Mouse (Mus musculus): ENCODE measurements around the gene Glra1. TPM values are rescaled to one million over a fixed set of nuclear protein-coding genes. Genes with fewer than 3 reads are reported as not detected.
A peak's percentile ranks its signal among the peaks of the same experiment; 100 is the strongest.

Gene Glra1
- polyA plus RNA-seq, 1 experiment from 2014 or later = not detected

DNA sequence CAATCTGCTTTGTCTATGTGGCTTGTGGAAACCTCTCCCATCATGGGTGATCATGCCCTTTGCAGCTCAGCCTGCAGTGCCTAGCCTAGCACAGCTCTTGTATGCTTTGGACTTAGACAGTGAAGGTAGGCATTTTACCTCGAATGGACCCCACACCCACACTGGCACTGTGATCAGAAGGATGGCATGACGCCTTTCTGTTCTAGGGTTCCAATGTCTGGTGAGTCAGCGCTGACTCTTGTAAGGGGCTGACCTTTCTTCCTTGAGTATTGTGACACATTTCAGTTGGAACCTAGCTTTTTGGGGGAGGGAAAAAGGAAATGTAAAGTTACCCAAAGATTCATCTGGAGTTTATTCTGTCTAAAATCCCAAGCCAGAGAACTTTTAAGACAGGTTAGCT is 102.5 kb downstream of the Glra1 start:
- H3K27me3 ChIP-seq = no peaks in the 10 kb centered on the region
- ATAC-seq (replicated peaks; ENCODE audit: low FRiP score) = no peak
- H3K27ac ChIP-seq = no peak overlapping the region
- no peak overlapping the region for H3K4me2 ChIP-seq
- H3K4me1 ChIP-seq = no peaks in the 10 kb centered on the region
- 80% methylated on average over 3 of the region's 3 CpGs for WGBS
- H3K9ac ChIP-seq = no peak overlapping the region
- peaks cover 28% of the 10 kb centered on the region for H3K36me3 ChIP-seq
- H3K9me3 ChIP-seq (replicated peaks) = no peaks in the 10 kb centered on the region
- H3K4me3 ChIP-seq (replicated peaks) = no peak overlapping the region

DNA sequence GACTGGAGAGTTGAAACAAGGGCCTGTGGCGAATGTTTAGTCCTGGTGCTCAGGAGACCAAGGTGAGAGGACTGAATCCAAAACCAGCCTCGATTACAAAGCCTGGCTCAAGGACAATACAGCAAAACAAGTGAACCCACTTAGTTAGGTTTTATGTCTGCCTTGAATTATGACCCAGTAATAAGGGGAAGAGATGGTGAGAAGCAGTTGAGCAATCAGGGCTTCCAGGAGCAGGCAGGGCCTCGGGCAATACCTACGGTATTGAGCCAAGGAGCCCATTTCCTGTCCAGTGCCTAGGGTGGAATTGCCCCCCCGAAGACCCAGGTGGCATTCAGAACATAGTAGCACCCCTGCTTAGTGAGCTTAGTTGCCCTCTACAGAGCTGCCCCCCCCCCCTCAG is 105.1 kb downstream of the Glra1 start:
- no peak for ATAC-seq (replicated peaks; ENCODE audit: low FRiP score)
- WGBS = 62% methylated on average over 5 of the region's 5 CpGs

DNA sequence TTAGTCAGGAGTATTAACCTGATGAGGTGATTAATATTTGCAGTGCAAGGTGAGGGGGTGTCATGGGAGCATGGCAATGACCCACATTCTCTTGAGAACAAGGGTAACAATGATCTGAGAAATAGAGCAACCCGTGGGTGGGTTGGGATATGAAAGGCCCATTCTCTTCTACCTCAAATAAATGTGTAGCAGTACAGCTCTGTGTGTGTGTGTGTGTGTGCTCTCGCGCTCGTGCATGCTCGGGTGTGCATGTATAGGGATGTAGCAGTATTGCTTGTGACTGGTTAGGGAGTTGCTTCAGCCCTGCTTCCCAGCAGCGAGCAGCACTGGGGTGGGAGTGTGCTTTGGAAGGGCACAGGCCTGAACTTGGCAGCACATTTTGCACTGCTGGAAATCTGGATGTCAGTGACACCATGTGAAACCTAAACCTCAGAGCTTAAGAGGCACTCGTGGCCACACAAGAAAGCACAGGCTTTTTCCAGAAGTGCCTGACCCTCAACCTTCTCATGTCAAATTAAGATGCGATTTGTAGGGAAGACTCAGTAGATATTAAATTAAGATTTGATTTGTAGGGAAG is 106.0 kb downstream of the Glra1 start:
- no peak overlapping the region for H3K4me3 ChIP-seq (replicated peaks)
- no peaks in the 10 kb centered on the region for H3K4me1 ChIP-seq
- WGBS = 81% methylated on average over 8 of the region's 8 CpGs
- H3K9me3 ChIP-seq (replicated peaks) = no peaks in the 10 kb centered on the region
- no peak overlapping the region for H3K9ac ChIP-seq
- peaks cover 62% of the 10 kb centered on the region for H3K36me3 ChIP-seq
- H3K4me2 ChIP-seq = no peak overlapping the region
- peak; percentile 30; the same call in 1 of the 2 replicates for ATAC-seq (replicated peaks; ENCODE audit: low FRiP score)
- H3K27ac ChIP-seq = no peak overlapping the region
- no peaks in the 10 kb centered on the region for H3K27me3 ChIP-seq

More for the DNA sequence above, 105.1 kb downstream of the Glra1 start:
- Histone ChIP-seq H3K36me3 (peaks cover 54% of the 10 kb centered on the region), H3K9me3 (replicated peaks) (no peaks in the 10 kb centered on the region), H3K27ac (no peak overlapping the region), H3K4me2 (no peak overlapping the region), H3K27me3 (no peaks in the 10 kb centered on the region), H3K4me1 (no peaks in the 10 kb centered on the region), H3K4me3 (replicated peaks) (no peak overlapping the region), H3K9ac (no peak overlapping the region)

DNA sequence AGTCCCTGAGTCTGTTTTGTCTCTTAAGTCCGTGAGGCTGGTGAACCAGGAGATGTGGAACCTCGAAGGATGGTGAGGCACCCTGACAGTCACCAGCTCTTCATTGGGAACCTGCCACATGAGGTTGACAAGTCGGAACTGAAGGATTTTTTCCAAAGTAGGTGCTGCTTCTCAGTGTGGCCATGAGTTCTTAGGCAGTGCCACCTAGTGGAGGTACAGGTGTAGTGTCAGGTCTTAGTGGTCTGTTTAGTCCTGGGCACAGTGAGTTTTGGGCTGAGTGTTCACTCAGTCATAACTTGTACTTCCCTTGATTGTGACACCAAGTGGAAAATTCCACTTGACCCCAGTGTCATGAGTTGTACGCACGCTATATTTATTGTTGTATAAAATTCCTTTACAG is 110.1 kb downstream of the Glra1 start:
- H3K27me3 ChIP-seq = no peaks in the 10 kb centered on the region
- ATAC-seq (replicated peaks; ENCODE audit: low FRiP score) = peak; percentile 65
- no peaks in the 10 kb centered on the region for H3K9me3 ChIP-seq (replicated peaks)
- H3K4me1 ChIP-seq = no peaks in the 10 kb centered on the region
- H3K4me3 ChIP-seq (replicated peaks) = no peak overlapping the region
- WGBS = 64% methylated on average over 5 of the region's 5 CpGs
- no peak overlapping the region for H3K9ac ChIP-seq
- H3K27ac ChIP-seq = no peak overlapping the region
- peaks cover 100% of the 10 kb centered on the region for H3K36me3 ChIP-seq
- no peak overlapping the region for H3K4me2 ChIP-seq

DNA sequence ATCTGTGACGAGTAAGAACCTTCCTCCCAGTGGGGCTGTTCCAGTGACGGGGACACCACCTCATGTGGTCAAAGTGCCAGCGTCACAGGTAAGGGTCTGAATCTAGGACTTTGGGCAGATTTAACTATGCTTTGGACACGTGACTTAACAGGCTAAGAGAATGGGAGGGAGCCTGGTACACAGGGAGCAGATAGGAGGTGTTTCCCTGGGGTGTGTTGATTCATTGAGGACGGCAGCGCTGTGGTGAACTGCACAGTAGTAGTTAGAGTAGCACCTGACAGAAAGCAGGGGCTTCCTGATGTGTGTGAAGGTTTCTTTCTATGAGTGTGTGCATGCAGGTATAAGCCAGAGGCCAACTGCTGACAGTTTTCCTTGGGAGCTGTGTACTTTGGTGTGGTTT is 111.8 kb downstream of the Glra1 start:
- no peak for ATAC-seq (replicated peaks; ENCODE audit: low FRiP score)
- WGBS = 88% methylated on average over 6 of the region's 6 CpGs
- no peaks in the 10 kb centered on the region for H3K9me3 ChIP-seq (replicated peaks)
- no peak overlapping the region for H3K4me2 ChIP-seq
- H3K9ac ChIP-seq = no peak overlapping the region
- no peak overlapping the region for H3K4me3 ChIP-seq (replicated peaks)
- H3K36me3 ChIP-seq = peaks cover 100% of the 10 kb centered on the region
- H3K4me1 ChIP-seq = no peaks in the 10 kb centered on the region
- H3K27me3 ChIP-seq = no peaks in the 10 kb centered on the region
- H3K27ac ChIP-seq = no peak overlapping the region

DNA sequence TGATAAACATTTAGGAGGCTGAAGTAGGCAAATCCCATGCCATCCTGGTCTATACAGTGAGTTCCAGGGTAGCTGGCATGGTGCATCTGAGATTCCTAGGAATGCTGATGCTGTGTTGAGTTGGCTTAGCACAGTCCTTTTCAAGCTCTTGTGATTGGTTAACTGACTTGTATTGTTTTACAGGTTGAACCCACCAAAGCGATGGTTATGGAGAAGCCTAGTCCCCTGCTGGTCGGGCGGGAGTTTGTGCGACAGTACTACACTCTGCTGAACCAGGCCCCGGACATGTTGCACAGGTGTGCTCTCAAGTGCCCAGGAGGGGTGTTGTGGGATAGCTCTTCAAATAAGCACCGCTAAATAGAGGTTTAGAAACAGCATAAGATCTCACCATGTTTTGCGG is 122.6 kb downstream of the Glra1 start:
- Histone ChIP-seq H3K27me3 (no peaks in the 10 kb centered on the region), H3K9ac (no peak overlapping the region), H3K4me3 (replicated peaks) (no peak overlapping the region), H3K9me3 (replicated peaks) (no peaks in the 10 kb centered on the region), H3K4me1 (no peaks in the 10 kb centered on the region), H3K27ac (no peak overlapping the region), H3K4me2 (no peak overlapping the region), H3K36me3 (peaks cover 90% of the 10 kb centered on the region)
- ATAC-seq (replicated peaks; ENCODE audit: low FRiP score) = no peak
- 95% methylated on average over 7 of the region's 7 CpGs for WGBS

DNA sequence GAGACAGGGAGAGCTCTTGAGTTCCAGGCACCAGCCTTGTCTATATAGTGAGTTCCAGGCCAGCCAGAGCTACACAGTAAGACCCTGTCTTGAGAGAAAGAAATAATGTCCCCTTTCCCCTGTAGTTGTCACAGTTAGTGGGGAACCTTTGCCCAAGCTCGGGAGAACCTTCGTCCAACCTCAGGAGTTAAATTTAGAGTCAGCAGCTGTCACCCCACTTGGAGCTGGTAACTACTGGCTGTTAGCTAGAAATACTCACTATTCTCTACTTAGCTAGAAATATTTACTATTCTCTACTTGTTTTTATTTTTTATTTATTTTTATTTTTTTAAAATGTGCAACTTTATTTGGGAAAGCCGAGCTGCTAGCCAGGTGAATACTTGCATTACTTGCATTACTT is 134.8 kb downstream of the Glra1 start:
- H3K36me3 ChIP-seq = peaks cover 35% of the 10 kb centered on the region
- 0 out of 2 replicates have a peak overlapping the region, but pooled peaks have one; percentile 19 for H3K4me2 ChIP-seq
- no peak for ATAC-seq (replicated peaks; ENCODE audit: low FRiP score)
- no peaks in the 10 kb centered on the region for H3K27me3 ChIP-seq
- WGBS = 80% methylated on average over 3 of the region's 3 CpGs
- H3K9me3 ChIP-seq (replicated peaks) = no peaks in the 10 kb centered on the region
- H3K4me3 ChIP-seq (replicated peaks) = no peak overlapping the region
- H3K4me1 ChIP-seq = peaks cover 39% of the 10 kb centered on the region
- H3K27ac ChIP-seq = no peak overlapping the region
- no peak overlapping the region for H3K9ac ChIP-seq

DNA sequence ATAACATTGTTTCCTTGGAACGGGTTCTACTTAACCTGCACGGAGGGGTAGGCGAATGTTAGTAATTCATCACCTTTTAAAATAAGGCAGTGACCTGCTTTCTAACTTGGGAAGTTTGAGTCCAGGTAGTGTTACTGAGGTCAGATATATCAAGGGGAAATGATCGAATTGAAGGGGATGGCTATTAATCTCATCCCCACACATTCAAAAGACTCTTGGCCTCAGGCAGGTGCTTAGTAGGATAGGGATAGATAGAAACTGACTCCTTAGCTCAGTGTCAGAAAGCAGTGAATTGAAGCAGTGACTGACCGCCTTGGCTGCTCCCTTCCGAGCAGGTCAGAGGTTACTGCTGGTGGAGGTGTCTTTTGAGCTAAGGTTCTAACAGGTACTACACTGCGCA is 136.5 kb downstream of the Glra1 start:
- H3K9ac ChIP-seq = peak overlapping the region; percentile 95
- 76% methylated on average over 7 of the region's 7 CpGs for WGBS
- ATAC-seq (replicated peaks; ENCODE audit: low FRiP score) = no peak

DNA sequence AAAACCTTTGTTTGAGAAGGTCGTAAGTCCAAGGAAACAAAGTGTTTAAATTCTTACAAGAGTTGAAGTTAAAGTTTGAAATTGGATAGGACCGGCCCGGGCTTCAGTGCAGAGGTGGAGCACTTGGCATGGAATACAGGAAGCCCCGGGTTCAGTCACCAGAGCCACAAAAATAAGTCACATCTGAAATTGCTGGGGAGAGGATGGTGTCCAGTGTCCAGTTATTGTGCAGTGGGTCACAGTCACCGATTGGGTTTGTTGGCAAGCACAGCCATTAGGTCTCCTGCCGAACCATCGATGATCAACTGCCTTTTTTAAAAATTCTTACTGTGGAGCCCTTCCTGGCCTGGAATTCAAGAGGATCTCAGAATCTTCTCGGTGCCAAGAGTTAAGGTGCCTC is 137.2 kb downstream of the Glra1 start:
- ATAC-seq (replicated peaks; ENCODE audit: low FRiP score) = no peak
- H3K27me3 ChIP-seq = no peaks in the 10 kb centered on the region
- peaks cover 30% of the 10 kb centered on the region for H3K36me3 ChIP-seq
- H3K4me1 ChIP-seq = peaks cover 41% of the 10 kb centered on the region
- H3K27ac ChIP-seq = 0 out of 2 replicates have a peak overlapping the region, but pooled peaks have one; percentile 3
- no peaks in the 10 kb centered on the region for H3K9me3 ChIP-seq (replicated peaks)
- peak overlapping the region; percentile 88 for H3K4me3 ChIP-seq (replicated peaks)
- peak overlapping the region; percentile 95 for H3K9ac ChIP-seq
- peak overlapping the region; percentile 69 for H3K4me2 ChIP-seq
- 27% methylated on average over 8 of the region's 8 CpGs for WGBS

More for the DNA sequence above, 136.5 kb downstream of the Glra1 start:
- Histone ChIP-seq H3K36me3 (peaks cover 30% of the 10 kb centered on the region), H3K27me3 (no peaks in the 10 kb centered on the region), H3K4me1 (peaks cover 44% of the 10 kb centered on the region), H3K9me3 (replicated peaks) (no peaks in the 10 kb centered on the region), H3K27ac (no peak overlapping the region), H3K4me2 (peak overlapping the region; percentile 69), H3K4me3 (replicated peaks) (peak overlapping the region; percentile 88)

DNA sequence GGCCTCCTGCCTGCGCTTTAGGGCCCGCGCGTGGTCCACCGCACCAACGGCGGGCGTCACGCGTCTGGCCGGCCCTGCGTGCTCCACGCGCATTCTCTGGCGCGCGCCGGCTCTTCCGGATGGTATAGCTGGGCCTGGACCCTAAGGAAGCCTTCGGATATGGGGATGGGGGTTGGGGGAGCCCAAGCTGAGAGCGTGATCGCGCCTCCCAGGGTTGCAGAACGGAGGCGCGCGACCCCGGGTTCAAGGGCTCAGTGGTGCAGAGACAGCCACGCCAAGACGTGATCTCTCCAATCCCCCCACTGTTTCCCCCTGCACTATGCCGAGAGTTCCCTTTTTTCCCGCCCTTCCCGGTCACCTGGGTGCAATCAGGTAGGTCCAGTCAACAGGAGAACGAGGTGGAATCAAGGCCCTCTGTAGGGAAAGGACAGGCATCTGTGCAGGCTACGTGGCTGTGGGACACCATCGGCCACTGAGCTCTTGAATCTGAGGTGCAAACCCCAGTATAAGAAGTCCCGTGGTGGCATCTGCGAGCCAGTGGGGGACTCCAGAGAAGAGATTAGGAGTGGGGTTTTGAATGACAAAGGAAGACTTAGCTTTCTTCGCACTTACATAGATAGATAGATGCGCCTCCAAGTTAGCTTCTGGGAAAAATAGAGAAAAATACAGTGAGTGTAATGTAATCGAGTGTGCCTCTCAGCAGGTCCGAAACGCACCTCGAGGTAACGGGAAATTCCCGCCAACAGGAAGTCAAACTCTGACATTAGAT is 137.9 kb downstream of the Glra1 start:
- Histone ChIP-seq H3K36me3 (peaks cover 30% of the 10 kb centered on the region), H3K27ac (peak overlapping the region; percentile 89), H3K4me1 (peaks cover 40% of the 10 kb centered on the region), H3K4me3 (replicated peaks) (peak overlapping the region; percentile 88), H3K9ac (peak overlapping the region; percentile 95), H3K4me2 (peak overlapping the region; percentile 69), H3K27me3 (no peaks in the 10 kb centered on the region), H3K9me3 (replicated peaks) (no peaks in the 10 kb centered on the region)
- ATAC-seq (replicated peaks; ENCODE audit: low FRiP score) = no peak; the same call in 1 of the 2 replicates
- under 1% methylated on average over 46 of the region's 46 CpGs for WGBS

DNA sequence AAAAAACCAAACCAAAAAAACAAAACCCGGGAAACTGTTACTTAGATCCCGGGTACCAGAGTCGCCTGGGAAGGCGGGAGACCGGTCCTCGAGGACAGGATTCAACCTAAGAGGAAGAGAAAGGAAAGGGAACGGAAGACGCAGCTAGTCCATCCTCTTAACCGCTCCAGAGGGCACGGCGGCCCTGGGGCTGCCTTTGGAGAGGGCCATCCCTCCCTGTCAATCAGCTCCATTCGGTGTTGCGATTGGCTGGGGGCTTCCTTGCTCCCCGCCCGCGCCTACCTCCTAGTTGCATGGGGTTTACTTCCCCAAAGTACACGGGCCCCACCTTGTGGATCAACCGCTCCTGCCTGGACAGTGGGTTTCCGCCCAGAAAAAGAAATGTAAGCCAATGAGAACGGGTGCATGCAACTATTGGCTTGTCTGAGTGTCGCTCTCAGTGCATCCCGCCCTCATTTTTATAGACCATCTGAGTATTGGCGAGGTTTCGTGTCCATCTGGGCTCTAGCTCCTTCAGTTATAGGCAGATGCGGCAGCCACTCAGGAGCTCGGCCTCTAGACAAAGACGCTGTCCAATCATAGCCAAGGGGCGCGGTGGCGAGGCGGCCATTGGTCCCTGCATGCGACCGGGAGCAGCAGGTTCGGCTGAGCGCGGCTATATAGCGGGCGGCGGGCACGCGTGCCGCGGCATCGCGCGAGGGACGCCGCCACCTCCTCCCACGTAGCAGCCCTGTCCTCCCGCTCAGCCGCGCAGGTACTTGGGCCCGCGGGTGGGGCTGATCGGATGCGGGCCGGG is 138.8 kb downstream of the Glra1 start, which contains the start of gene G3bp1:
G3bp1 (plus strand) TSS at position 638 of the 796 bp plus-strand sequence.
- peak within 1 kb of the TSS; percentile 87 for H3K4me2 ChIP-seq
- H3K4me3 ChIP-seq (replicated peaks) = peak within 1 kb of the TSS; percentile 88
- peaks cover 21% of the 10 kb centered on the region for H3K36me3 ChIP-seq
- peak within 1 kb of the TSS; percentile 97 for H3K27ac ChIP-seq
- 0% methylated on average over 57 of the region's 57 CpGs for WGBS
- no peaks in the 10 kb centered on the region for H3K9me3 ChIP-seq (replicated peaks)
- ATAC-seq (replicated peaks; ENCODE audit: low FRiP score) = peak; percentile 97
- H3K4me1 ChIP-seq = peaks cover 44% of the 10 kb centered on the region
- peak within 1 kb of the TSS; percentile 95 for H3K9ac ChIP-seq
- no peaks in the 10 kb centered on the region for H3K27me3 ChIP-seq

DNA sequence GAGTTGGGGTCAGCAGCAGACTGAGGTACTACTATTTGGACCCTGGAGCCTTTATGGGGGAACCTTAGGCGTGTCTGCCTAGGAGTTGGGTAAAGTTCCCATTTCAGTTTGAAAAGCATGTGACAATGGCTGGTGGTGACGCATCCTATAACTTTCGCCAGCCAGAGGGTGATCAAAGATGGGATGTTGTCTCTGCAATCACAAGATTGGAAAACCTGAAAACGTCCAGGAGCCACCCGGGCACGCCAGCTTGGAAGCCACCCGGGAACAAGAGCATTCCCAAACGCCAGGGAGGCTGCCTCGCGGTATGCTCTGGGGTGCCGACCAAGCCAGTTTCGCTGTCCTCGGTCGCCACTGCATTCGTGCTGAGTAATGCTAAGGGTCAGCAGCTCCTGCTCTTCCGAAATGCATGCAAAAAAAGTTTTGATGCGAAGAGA is 139.4 kb downstream of the Glra1 start:
- H3K27ac ChIP-seq = peak overlapping the region; percentile 97
- H3K9me3 ChIP-seq (replicated peaks) = no peaks in the 10 kb centered on the region
- ATAC-seq (replicated peaks; ENCODE audit: low FRiP score) = 0 out of 2 replicates have a peak, but pooled peaks have one; percentile 24
- no peaks in the 10 kb centered on the region for H3K27me3 ChIP-seq
- H3K4me2 ChIP-seq = peak overlapping the region; percentile 87
- H3K4me1 ChIP-seq = peaks cover 40% of the 10 kb centered on the region
- peak overlapping the region; percentile 59 for H3K9ac ChIP-seq
- H3K4me3 ChIP-seq (replicated peaks) = peak overlapping the region; percentile 88
- 2% methylated on average over 17 of the region's 17 CpGs for WGBS
- peaks cover 15% of the 10 kb centered on the region for H3K36me3 ChIP-seq
